Mouse (Mus musculus) heart, postnatal 14 days (tissue): ENCODE data around the gene Map7. TPM values are rescaled to one million over a fixed set of nuclear protein-coding genes. Genes with fewer than 3 reads are reported as not detected.
A peak's percentile ranks its signal among the peaks of the same experiment; 100 is the strongest.

Experiments used
- DNase-seq, 2 experiments: peaks; one replicate each; pipeline ENCODE4 v3.0.0; 2021 to 2022
- intact Hi-C: fragments of 180-260 bp; cut with DNase I; formaldehyde crosslinking; loops from one replicate; pipeline ENCODE4 v1.15.1; 2025
- total RNA-seq, 2 experiments: library from RNA; stranded (reverse); gene quantifications; 2 replicates each; pipeline ENCODE4 v1.2.3; 2021

Map7 gene
- total RNA-seq, 2 experiments from 2014 or later = 17.4 to 20.9 TPM

GRCm38 (mm10) chr10:20219538-20219937, 71.3 kb downstream of the Map7 start:
- DNase-seq = no peak
- intact Hi-C loops = no loop called here

- no peak for DNase-seq
- intact Hi-C loops = no loop called here
Observed at GRCm38 (mm10) chr10:20220443-20221071, 72.3 kb downstream of the Map7 start.

- DNase-seq = no peak
- intact Hi-C loops = no loop called here
Observed at GRCm38 (mm10) chr10:20222011-20222410, 73.7 kb downstream of the Map7 start.

- peak in 1 of 2 experiments; percentile 28 for DNase-seq
- intact Hi-C loops = no loop called here
Observed at GRCm38 (mm10) chr10:20226728-20227127, 78.5 kb downstream of the Map7 start.

GRCm38 (mm10) chr10:20230026-20230425, 81.8 kb downstream of the Map7 start:
- intact Hi-C loops = no loop called here
- DNase-seq = no peak

DNA sequence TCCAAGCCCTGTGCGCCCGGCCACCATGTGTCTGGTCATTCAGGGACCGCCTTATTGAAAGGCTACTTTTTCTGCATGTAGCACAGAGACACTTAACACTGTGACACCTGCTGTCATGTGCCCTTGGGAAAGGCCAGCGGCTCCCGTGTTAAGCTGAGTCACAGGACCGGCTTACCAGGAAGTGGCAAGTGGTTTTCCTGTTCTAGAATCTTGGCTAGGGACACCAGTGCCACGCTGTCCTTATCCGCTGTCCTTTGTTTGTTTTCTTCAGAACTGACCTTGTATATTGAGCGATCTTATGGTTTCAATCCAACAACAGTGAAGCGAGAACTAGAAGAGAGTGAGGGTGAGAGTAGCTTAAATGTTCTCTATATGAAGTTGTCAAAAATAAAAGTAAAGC, 85.2 kb downstream of the Map7 start:
- no peak for DNase-seq

GRCm38 (mm10) chr10:20234466-20234865, 86.2 kb downstream of the Map7 start:
- no peak for DNase-seq
- intact Hi-C loops = no loop called here

More for the DNA sequence above, 85.2 kb downstream of the Map7 start:
- intact Hi-C loops = no loop called here

GRCm38 (mm10) chr10:20235656-20236055, 87.4 kb downstream of the Map7 start:
- intact Hi-C loops = no loop called here
- DNase-seq = no peak

GRCm38 (mm10) chr10:20236241-20236640, 88.0 kb downstream of the Map7 start:
- intact Hi-C loops = no loop called here
- DNase-seq = no peak

- intact Hi-C loops = no loop called here
- DNase-seq = no peak
Observed at GRCm38 (mm10) chr10:20238281-20238680, 90.0 kb downstream of the Map7 start.

DNA sequence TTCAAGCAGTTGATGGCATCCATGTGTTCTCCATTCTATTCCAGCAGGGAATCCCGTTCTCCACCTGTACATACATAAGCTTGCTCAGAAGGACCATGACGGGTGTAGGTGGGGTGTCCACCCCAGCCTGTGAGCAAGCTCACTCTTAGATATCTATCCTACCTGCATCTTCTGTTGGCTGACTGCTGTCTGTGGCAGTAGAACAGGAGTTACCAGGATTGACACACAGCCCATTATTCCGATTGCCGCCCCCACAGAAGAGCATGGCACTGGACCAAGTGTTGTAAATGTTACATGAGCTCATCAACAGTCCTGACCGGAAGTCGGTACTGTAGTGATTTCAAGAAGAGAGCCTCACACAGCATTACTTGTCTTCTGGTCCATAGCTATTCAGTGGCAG, 92.6 kb downstream of the Map7 start:
- intact Hi-C loops = no loop called here

GRCm38 (mm10) chr10:20243321-20243720, 95.0 kb downstream of the Map7 start:
- intact Hi-C loops = no loop called here
- DNase-seq = no peak

More for the DNA sequence above, 92.6 kb downstream of the Map7 start:
- no peak for DNase-seq

DNA sequence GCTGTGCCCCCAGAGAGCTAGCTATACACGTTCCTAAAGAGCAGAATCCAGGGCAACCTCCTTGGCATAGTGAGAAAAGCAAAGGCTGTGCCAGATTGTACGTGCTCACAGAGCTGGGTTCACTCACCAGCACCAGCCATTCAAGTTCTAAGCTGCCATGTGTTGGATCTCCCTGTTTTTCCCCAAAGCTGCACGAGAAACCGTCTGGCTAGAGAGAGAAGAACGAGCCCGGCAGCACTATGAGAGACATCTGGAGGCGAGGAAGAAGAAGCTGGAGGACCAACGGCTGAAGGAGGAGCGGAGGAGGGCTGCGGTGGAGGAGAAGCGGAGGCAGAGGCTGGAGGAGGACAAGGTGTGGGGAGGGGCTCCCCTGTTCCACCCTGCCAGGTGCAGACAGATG, 96.8 kb downstream of the Map7 start:
- DNase-seq = no peak
- intact Hi-C loops = no loop called here

DNA sequence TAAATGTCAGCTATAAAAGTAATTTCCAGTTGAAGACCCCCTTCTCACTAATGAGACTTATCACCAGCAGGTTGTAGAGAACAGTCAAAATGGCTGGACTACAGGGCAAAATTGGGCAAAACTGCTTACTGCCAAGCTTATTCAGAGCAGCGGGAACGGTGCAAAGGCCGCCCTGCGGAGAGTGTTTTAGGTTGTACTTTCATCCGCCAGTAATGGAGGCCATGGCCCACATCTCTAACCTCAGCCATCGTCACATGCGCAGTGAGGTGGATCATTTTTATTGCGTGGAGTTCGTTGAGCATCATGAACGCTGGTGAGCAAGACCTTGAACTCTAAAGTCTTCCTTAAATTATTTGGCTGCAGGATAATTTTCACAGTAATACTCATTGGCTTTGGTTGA, 100.8 kb downstream of the Map7 start:
- no peak for DNase-seq
- intact Hi-C loops = no loop called here

- DNase-seq = no peak
- intact Hi-C loops = no loop called here
Observed at GRCm38 (mm10) chr10:20255579-20255978, 107.3 kb downstream of the Map7 start.

DNA sequence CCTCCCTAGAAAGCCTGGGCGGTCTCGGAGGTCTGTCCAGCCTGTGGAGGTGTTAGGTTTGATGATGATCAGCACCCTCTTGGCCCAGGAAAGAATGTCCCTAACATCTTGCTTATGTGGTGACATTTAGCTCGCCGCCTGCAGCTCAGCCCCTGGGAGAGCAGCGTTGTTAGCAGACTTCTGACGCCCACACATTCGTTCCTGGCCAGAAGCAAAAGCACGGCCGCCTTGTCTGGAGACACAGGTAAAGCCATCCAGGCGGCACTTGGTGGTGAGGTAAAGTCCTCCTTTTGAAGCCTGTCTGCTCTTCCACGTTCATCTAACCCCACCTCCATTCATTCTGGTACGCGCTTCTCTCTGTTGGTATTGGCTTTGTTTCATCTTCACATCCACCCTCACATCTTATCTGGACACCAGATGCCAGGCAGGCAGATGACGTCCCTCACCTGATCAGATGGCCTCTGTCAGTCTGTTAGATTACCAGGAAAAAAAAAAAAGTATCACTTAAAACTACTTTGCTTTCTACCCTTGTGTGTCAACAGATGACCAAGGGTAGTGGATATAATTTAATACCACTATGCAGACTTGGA, 108.9 kb downstream of the Map7 start:
- DNase-seq = no peak
- intact Hi-C loops = no loop called here

DNA sequence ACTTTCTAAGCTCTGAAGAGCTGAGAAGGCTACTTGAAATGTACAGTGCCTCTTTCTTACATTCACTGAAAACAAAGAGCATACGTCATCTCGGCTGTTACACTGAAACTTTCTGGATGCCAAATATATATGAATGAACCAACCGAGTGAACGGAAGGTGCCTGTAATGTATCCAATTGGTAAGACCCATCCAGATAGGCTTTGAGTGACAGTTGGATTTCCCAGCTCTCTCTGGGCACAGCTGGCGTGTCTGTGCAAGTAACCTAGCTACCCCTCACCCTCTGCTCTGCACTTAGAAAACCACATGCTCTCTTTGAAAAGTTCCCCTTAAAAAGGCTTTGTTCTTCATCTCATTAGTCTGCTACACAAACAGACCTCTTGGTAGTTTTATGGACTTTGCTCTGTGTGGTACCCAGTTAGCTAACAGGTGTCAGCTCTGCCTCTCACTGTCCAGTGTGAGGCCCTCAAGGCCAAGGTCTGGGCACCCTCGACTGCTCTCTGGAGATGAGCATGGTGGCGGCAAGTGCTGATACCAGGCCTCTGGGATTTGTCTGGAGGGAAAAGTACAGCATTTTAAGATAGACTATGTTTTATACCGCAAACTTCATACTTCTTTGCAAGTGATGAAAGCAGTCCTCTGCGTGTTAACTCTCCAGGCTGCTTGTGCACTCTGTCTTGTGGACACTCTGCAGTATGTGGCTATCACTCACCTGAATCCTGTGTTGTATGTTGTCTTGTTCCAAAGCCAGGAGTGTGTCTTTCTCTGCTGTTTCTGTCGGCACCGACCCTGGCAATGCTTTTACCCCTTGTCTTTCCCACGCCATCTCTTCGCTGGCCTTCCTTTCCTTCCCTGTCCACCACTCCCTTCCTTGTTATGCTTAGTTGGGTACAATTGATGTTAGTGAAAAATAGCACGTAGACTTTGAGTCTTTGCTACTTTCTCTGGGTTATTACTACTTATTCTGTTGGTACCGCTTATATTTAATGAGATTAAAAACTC, 109.8 kb downstream of the Map7 start:
- no peak for DNase-seq
- intact Hi-C loops = no loop called here

DNA sequence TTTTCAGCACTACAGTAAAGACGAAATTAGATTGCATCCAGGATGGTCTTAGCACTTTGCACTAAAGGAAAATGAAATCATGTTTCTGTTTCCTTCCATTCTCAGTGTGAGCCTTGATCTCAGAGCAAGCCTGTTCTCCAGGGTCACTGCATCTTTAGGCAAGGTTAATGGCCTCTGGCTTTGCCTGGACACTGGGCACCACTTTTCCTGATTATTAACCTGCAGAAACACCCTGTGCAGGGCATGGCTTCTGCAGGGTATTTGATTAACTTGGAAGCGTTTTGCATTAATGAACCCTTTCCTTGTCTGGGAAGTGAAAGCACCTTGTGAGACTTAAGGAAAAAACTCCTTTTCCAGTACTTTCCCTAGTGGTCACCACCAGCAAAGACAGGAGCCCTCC, 111.2 kb downstream of the Map7 start:
- intact Hi-C loops = no loop called here

GRCm38 (mm10) chr10:20262896-20263295, 114.6 kb downstream of the Map7 start:
- intact Hi-C loops = no loop called here
- DNase-seq = no peak

More for the DNA sequence above, 111.2 kb downstream of the Map7 start:
- DNase-seq = no peak

DNA sequence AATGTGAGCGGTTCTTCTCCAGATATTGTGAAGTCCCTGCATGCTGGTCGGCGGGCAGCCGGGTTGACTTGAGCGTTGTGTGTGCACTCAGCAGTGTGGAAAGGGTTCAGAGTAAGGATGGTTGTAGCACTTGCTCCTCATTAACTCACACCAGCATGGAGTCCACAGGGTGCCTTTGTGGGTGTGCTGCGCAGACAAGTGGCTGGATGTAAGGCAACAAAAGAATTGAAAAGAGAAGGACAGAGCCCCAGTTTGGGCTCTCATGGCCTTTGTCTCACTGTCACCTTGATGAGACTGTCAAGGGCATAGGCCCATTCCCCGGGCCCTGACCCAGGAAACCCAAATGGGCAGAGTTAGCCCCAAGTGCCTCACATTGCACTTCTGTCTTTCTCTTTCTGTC, 116.2 kb downstream of the Map7 start:
- no peak for DNase-seq
- intact Hi-C loops = no loop called here

- intact Hi-C loops = no loop called here
- no peak for DNase-seq
Observed at GRCm38 (mm10) chr10:20267032-20267431, 118.8 kb downstream of the Map7 start.
